Mouse (Mus musculus): ENCODE measurements at regions not wholly inside any gene's neighbourhood (a gene's known extent, or its start where the extent isn't known, plus 50 kb on each side); places are given as distances from the start of the nearest gene placed in this dataset.

DNA sequence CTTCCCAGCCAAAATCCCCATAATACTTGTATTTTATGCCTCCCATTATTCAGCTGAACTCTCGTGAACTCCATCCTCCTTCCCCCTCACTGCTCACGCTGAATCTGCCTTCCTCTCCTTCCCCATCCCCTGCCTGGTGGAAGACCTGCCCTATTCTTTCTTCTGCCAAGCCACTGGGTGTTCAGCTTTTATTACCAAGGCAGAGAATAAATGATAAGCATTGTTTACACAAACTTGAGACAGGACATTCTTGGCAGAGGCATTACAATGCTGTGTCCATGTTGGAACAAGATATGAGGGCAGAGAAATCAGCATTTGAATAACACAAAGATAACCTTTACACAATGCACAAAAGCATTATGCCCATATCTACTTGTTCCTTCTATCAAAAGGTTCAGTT, 80.2 kb downstream of the Dhrs2 start:
- no peak overlapping the region for H3K27ac ChIP-seq
- H3K4me3 ChIP-seq: no peak overlapping the region
- no peak for DNase-seq (ENCODE audit: extremely low spot score in 1 of 2, low spot score in 2 of 2)
- intact Hi-C loops (cut with DNase I): no loop called here
- TF ChIP-seq CTCF (IDR thresholded peaks at IDR 0.05): no peak

DNA sequence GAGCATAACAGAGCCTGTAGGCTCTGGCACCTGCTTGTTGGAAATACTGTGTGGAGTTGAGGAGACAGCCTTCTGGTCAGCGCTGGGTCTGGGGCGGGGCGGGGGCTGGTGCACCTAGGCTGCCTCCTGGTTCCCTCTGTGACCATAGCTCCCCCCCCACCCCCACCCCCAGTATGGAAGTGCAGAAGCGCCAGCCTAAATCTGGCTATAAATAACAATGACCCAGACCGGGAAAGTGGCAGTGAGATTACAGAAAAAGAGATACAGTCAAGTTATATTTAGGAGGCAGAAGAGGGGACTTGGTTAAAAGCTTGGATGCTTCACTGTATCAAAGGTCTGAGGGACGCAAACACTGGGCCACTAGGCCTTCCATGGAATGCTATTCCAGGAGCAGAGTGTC, 91.8 kb downstream of the Dhrs2 start:
- intact Hi-C loops (cut with DNase I): no loop called here
- no peak overlapping the region for H3K27ac ChIP-seq
- no peak for TF ChIP-seq CTCF (IDR thresholded peaks at IDR 0.05)
- no peak overlapping the region for H3K4me3 ChIP-seq
- DNase-seq (ENCODE audit: extremely low spot score in 1 of 2, low spot score in 2 of 2): no peak

DNA sequence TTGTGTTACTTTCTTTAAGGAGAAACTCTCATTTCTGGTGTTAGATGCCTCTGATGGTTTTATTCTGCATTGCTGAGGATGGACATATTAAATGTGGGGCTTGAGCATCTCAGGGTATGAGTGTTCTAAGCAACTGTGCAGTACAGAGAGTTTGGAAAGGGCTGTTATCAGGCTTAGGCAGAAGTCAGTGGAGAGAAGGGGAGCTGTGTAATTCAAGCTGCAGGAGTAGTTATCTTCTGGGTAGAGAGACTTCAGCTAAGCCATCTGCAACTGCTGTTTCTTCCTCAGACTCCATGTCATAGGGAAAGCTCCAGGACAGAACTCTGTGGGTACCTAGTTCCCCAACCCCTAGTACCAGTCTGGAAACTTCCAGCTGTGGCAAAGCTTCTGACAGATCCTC, 102.1 kb downstream of the Dhrs2 start:
- intact Hi-C loops (cut with DNase I): no loop called here
- TF ChIP-seq CTCF (IDR thresholded peaks at IDR 0.05): no peak
- no peak for DNase-seq (ENCODE audit: extremely low spot score in 1 of 2, low spot score in 2 of 2)
- no peak overlapping the region for H3K27ac ChIP-seq
- no peak overlapping the region for H3K4me3 ChIP-seq

DNA sequence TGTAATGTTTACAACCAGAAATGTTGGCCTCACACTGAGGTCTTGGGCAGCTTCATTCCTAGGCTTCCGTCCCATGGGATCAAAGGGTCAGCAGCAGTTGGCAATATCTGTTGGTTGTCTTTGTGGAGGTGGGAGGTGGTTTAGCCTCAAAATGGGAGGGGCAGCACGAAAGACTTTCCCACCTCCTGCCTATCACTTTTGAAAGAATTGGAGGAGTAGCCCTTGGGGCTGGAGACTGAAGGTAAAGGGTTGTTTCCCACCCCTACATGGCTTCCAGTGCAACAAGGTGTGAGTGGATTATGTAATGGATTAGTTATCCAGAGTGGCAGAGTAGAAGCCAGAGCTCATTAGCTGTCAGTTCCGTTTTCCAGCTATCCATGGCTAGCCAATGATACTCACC, 102.5 kb downstream of the Dhrs2 start:
- TF ChIP-seq CTCF (IDR thresholded peaks at IDR 0.05): no peak
- no peak for DNase-seq (ENCODE audit: extremely low spot score in 1 of 2, low spot score in 2 of 2)
- intact Hi-C loops (cut with DNase I): no loop called here

DNA sequence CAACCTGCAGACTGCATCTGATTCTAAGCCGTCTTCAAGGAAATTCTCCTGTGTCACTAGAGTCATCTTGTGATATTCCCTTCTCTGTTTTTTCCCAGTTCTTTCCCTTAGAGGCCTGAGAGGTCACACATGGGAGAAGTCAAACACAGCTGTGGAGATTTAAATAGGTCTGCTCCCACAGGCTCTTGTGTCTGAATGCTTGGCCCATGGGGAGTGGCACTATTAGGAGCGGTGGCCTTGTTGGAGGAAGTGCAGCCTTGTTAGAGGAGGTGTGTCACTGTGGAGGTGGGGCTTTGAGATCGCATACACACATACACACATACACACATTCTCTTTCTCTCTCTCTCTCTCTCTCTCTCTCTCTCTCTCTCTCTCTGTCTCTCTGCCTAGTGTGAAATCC, 112.0 kb downstream of the Dhrs2 start:
- DNase-seq (ENCODE audit: extremely low spot score in 1 of 2, low spot score in 2 of 2): no peak
- H3K4me3 ChIP-seq: no peak overlapping the region
- no peak overlapping the region for H3K27ac ChIP-seq
- TF ChIP-seq CTCF (IDR thresholded peaks at IDR 0.05): no peak
- intact Hi-C loops (cut with DNase I): no loop called here

More for the DNA sequence above, 102.5 kb downstream of the Dhrs2 start:
- no peak overlapping the region for H3K4me3 ChIP-seq
- no peak overlapping the region for H3K27ac ChIP-seq

DNA sequence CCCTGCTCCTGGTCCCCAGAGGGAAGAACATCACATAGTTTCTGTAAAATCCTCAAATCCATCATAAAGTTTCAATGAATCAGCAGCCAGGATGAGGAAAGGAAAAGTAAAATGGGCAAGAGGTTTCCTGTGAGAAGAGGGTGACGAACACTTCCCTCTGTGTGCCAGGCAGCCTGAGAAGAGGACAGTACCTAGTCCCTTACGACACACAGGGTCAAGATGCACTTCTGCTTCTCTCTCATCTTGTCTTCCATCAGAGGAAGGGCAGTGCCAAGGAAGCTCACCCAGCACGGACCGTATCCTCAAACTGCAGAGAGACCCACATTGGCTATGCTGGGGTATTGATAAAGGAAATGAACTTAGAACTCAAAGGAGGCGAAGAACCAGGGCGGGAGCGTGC, 112.5 kb downstream of the Dhrs2 start:
- Histone ChIP-seq H3K27ac (no peak overlapping the region), H3K4me3 (no peak overlapping the region)
- no peak for DNase-seq (ENCODE audit: extremely low spot score in 1 of 2, low spot score in 2 of 2)
- no peak for TF ChIP-seq CTCF (IDR thresholded peaks at IDR 0.05)
- intact Hi-C loops (cut with DNase I): no loop called here

DNA sequence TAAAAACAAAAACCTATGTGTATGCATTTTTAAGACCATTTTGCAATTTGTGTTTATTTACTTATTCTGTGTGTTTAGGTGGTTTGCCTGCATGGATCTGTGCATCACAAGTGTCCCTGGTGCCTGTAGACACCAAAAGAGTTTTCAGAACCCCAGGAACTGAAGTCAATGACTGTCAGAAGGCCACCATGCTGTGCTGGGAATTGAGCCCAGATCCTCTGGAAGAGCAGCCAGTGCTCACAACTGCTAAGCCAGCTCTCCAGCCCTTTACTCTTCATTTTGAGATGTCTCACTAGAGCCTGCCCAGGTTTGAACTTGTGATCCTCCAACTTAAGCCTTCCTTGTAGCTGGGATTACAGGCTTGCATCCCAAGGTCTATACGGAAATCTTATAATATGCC, 113.8 kb downstream of the Dhrs2 start:
- DNase-seq (ENCODE audit: extremely low spot score in 1 of 2, low spot score in 2 of 2): no peak
- no peak overlapping the region for H3K4me3 ChIP-seq
- H3K27ac ChIP-seq: no peak overlapping the region
- TF ChIP-seq CTCF (IDR thresholded peaks at IDR 0.05): no peak
- intact Hi-C loops (cut with DNase I): no loop called here

DNA sequence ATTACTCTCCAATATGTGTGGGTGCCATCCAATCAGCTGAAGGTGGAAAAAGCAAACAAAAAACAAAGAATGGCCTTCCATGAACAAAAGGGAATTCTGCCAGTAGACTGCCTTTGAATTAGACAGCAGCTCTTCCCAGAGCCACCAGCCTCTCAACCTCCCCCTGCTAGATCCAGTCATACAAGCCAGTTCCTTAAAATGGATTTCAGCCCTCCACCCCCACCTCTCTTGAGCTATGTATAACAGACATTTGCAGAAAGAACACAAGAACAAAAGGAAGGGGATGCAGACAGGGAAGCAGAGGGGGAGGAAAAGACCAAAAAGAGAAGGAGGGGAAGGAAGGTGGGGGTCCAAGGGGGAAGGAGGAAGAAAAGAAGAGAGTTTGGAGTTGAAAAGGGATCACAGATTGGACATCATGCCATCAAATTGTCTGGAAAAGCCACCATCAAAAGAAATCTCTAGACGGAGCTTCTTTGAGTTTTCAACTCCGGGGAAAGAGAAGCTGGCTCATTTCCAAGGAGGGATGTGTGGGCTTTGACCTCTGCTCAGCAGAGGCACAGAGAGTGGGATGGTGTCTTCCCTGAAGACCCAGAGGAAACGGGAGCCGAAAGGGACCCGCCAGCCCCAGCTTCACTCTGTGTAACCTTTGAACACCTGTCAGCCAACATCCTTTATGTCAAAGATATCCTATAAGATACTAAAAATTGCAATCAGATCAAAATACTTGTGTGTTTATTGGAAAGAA, 114.8 kb downstream of the Dhrs2 start:
- no peak overlapping the region for H3K27ac ChIP-seq
- intact Hi-C loops (cut with DNase I): no loop called here

DNA sequence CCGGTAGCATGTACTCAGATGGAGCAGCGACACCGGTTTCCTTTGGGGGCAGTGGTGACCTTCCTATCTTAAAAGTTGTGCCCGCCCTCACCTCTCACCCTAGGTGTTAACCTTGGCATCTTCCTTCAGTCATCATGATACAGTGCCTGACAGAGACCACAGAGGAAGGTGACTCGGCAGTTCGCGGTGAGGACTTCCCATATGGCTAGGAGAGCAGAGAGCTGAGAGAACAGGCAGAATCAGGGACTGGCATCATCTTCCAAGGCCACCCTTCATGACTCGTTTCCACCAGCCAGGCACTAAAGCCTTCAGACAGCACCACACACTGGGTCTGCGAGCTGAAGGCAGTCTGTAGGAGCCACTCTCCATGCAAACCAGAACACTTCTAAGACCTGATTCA, 116.2 kb downstream of the Dhrs2 start:
- DNase-seq (ENCODE audit: extremely low spot score in 1 of 2, low spot score in 2 of 2): no peak
- H3K4me3 ChIP-seq: no peak overlapping the region
- H3K27ac ChIP-seq: peak overlapping the region; percentile 55
- TF ChIP-seq CTCF (IDR thresholded peaks at IDR 0.05): no peak
- intact Hi-C loops (cut with DNase I): no loop called here

More for the DNA sequence above, 114.8 kb downstream of the Dhrs2 start:
- no peak overlapping the region for H3K4me3 ChIP-seq
- DNase-seq (ENCODE audit: extremely low spot score in 1 of 2, low spot score in 2 of 2): no peak
- TF ChIP-seq CTCF (IDR thresholded peaks at IDR 0.05): no peak

DNA sequence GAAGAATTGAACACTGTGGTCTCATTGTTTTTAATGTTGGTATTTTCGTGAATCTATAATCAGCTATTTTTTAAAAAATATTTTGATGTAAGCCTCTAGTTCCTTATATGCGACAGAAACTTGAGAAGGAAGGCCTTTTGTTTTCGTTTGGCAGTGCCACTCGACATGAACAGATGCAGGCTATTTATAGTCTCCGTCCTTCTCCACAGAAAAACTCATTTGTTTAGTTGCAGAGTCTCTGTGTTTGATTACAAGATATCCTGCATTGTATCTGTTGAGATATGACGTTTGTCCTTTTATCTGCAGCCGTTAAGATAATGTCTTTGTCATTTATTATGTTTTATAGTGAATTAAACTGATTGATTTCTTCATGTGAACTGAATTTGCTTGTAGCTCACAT, 116.7 kb downstream of the Dhrs2 start:
- peak overlapping the region; percentile 55 for H3K27ac ChIP-seq
- DNase-seq (ENCODE audit: extremely low spot score in 1 of 2, low spot score in 2 of 2): no peak
- no peak overlapping the region for H3K4me3 ChIP-seq
- no peak for TF ChIP-seq CTCF (IDR thresholded peaks at IDR 0.05)
- intact Hi-C loops (cut with DNase I): no loop called here

DNA sequence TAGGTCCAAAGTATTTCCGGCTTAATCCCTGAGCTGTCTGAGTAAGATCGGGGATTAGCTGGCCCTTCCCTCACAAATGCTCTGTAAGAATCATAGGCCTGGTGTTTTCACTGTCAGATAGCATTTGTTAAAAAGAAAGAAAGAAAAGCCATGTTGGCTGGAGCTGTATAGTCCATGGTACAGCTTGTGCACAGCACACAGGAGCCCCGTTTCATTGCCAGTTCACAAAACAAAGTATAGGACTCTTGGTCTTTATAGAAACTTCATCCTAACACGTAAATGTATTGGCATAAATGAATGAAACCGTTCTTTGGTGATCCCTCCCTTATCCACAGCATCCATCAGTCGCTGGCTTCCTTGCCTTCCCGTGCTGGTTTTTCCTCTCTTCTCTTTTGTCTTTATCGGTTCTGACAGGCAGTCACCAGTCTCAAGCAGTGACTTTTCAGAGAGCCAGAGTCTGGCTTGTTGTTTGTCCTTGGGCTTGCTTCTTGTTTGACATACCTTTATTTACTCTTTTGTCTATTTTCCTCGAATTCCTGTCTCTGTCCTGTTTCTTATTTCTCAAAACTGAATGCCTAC, 117.3 kb downstream of the Dhrs2 start:
- H3K4me3 ChIP-seq: no peak overlapping the region
- no peak for TF ChIP-seq CTCF (IDR thresholded peaks at IDR 0.05)
- intact Hi-C loops (cut with DNase I): no loop called here
- peak overlapping the region; percentile 55; the same call in 1 of the 2 replicates for H3K27ac ChIP-seq
- no peak for DNase-seq (ENCODE audit: extremely low spot score in 1 of 2, low spot score in 2 of 2)

DNA sequence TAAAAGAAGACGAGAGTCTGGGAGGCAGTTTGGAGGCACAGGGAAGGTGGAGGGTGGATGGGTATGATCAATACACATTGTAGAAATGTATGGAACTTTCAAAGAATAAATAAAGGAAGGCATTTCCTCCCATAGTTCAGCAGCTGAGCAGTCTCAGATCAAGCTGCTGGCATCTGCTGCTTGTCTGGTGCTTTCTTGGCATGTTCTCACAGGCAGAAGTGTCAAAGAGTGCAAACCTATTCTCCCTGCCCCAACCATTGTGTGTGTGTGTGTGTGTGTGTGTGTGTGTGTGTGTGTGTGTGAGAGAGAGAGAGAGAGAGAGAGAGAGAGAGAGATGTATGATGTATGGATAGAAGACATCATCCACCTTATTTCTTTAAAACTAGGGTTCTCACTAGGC, 121.5 kb downstream of the Dhrs2 start:
- H3K4me3 ChIP-seq: no peak overlapping the region
- H3K27ac ChIP-seq: no peak overlapping the region
- no peak for DNase-seq (ENCODE audit: extremely low spot score in 1 of 2, low spot score in 2 of 2)
- intact Hi-C loops (cut with DNase I): no loop called here
- no peak for TF ChIP-seq CTCF (IDR thresholded peaks at IDR 0.05)

DNA sequence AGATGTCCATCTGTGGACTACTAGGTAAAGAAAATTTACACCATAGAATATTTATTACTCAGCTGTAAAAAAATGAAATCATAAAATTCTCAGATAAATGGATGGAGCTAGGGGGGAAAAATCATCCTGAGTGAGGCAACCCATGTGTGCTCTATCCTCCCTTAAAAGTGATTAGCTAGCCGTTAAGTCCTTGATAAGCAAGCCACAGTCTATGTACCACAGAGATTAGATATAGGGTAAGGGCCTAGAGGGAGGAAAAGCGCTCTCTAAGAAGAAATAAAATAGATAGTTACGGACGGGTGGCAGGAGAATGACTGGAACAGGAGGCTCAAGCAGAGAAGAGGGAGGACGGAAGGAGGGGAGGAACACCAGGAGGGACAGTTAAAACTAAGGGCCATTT, 122.1 kb downstream of the Dhrs2 start:
- no peak for TF ChIP-seq CTCF (IDR thresholded peaks at IDR 0.05)
- no peak overlapping the region for H3K27ac ChIP-seq
- intact Hi-C loops (cut with DNase I): no loop called here
- DNase-seq (ENCODE audit: extremely low spot score in 1 of 2, low spot score in 2 of 2): no peak
- H3K4me3 ChIP-seq: no peak overlapping the region

Measured in left cerebral cortex, adult 2 months (tissue).